Mouse (Mus musculus): ENCODE measurements around the gene Gm10563. TPM values are rescaled to one million over a fixed set of nuclear protein-coding genes. Genes with fewer than 3 reads are reported as not detected.

Gene Gm10563
- polyA plus RNA-seq (2017; shearing (Covaris generic)): not detected

DNA sequence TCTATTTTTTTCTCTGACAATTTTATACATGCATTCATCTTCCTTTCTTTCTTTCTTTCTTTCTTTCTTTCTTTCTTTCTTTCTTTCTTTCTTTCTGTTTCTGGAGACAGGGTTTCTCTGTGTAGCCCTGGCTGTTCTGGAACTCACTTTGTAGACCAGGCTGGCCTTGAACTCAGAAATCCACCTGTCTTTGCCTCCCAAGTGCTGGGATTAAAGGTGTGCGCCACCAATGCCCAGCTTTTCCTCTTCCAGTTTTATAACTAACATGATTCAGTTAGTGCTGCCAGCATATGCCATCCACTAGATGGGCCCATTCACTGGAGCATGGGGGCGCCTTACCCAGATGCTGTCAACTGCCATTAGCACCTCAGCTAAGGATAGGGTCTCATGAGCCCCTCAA, at the start of gene Gm10563:
Gene Gm10563 (minus strand): TSS at position 101 of the 400 bp plus-strand sequence.

DNA sequence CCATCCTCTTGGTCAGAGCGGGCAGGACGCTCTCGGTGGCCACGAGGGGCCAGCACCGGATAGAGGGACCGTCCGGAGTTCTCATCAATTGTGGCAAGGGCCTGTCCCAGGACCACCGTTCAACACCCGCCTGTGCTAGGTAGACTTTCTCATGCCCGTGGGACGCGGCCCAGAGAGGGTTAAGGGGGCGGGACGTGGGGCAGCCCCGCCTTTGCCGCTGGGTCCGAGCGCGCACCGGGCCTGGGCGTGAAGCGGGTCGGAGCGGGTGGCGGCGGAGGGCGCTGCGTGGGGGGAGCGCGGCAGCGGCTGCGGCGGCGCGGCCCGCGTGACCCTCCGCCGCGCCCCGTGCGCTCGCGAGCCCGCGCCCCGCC, 48.9 kb upstream of the Gm10563 start, which contains the start of gene Fndc10:
Gene Fndc10 (plus strand): TSS at position 232 of the 371 bp plus-strand sequence.

DNA sequence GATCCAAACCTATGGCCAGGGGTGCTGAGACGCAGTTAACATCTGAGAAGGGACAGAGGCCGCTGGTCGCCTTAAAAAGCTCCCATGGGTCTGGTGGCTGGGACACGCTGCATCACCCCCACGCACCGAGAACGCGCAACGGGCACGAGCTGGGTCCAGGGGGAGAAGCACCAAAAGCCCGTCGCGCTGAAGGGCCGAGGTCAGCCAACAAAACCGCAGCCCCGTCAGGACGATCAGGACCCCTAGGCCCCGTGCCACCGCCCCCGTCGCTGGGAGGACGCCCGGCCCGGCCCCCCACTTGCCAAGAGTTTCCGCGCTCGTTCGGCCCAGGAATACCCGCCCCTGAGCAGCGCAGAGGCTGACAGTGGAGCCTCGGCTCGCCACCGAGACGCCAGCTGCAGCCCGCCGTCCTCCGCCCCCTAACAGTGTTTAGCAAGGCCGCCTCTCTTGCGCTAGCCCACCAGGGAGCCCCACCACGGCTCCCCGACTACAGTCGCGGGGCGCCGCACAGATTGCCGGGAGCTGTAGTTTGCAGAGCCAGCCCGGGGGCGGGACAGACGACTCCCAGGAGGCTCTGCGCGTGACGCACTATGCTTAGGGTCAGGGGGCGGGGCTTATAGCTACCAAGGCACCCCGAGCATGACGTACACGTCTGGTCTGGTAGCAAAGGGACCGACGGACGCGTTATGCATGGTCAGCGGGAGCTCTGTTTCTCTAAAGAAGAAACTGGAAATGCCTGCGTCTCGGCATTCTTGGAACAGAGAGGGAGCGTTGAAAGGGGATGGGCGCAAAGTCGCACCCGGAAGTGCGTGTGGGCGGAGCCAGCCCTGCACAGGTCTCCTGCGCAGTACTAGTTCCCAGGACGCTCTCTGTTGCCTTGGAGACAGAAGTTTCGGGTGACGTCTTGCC, 23.7 kb upstream of the Gm10563 start, which contains the start of gene Mib2:
Gene Mib2 (minus strand): TSS at position 510 of the 909 bp plus-strand sequence.

DNA sequence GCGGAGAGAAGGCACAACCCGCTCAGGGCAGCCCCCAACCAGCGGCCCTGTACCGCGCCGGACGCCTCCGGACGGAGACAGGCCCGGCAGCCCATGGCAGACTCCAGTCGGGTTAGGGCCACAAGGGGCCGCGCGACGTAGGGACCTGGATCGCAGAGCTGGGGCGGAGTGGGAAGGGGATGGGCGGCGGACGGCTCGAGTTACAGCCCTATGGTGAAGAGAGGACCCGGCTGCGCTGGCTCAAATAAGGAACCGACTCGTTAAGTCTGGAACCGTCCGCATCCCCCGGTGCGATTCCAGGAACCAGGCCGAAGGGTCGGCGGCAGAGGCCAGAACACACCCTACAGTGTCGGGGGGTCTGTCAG, 7.9 kb upstream of the Gm10563 start, which contains the start of gene Mmp23:
Gene Mmp23 (minus strand): TSS at position 299 of the 365 bp plus-strand sequence.

DNA sequence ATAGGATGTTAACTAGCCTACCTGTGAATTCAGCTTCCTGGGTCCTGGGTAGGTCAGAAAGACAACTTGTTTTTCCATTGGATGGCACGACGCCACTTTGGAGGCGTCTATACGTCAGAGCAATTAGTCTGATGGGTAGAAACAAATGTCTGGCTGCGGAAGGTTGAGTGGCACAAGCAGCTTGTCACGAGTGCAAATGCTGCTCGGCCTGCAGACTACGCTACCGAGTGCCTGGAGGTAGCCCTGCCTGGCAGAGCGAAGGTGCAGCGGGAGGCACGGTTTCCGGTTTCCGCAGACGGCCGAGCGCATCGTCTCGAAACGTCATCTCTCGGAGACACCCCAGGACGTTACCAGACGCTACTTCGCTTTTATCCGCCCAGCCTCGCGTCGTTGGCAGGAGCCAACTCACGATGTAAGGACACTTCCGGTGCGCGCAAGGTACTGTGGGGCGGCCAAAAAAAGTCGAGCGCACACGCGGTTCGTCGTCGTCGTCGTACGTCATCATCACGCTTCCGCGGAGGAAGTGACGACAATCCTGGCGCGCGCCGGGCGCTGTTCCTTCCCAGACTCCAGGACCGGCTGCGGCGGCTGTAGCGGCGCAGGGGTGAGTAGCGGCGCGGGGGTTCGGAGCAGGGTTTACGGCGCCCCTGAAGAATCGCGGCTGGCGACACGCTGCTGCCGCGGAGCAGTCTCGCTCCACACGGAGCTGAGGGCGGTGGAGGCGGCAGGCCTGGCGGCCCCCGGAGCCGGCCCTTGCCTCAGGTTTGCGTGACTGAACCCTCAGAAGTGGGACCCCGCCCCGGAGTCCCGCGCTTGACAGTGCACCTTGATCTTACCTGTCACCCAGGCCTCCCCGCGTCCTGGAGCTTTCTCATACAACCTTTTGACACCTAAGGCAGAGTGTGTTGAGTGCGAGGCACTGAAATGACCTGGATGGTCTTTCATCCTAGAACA, 20.6 kb downstream of the Gm10563 start, which contains the start of gene Cdk11b:
Gene Cdk11b (plus strand): TSS at position 517 of the 954 bp plus-strand sequence.

DNA sequence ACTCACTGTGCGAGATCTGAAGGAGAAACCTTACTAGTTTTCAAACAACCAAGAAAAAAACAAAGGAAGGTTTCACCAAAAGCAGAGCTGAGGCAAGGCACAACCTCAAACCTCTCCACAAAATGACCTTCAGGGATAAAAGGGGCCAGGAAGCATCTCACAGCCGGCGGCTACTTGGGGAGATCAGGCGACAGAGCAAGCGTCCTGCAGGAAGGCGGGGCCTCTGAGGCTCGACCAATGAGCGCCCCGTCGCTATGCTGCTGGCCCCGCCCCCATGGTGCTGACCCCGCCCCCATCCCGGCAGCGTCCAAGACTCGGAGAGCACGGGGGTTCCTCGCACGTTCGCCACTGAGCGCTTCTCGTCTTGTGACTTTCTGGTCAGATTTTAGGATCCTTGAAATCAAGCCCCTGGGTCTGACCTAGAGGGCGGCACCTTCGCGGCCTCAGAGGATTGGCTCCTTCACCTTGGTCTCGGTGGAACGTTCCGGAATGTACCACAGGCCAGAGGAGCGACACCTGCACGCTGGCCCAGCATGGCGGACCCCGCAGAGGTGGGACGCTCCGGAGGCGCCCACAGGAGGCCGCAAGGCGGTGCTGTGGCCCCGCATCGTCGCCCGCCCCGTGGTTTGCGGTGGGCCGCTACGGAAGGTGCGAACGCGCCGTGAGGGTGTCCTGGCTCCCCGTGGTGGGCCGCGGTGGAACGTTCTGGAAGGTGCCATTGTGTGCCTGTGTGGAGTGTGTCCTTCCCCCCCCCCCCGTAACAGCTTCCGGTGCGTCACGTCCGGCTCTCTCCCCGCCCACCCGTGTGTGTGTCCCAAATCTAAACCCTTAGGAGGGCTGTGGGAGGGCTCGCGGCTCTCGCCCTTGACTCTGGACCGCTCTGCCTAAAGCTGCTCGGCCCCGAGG, 43.9 kb downstream of the Gm10563 start, which contains the start of gene Slc35e2:
Gene Slc35e2 (plus strand): TSS at position 326 of the 906 bp plus-strand sequence.

Other genes starting within 250 kb of the Gm10563 start
- gene Gabrd, start 247.3 kb downstream of the Gm10563 start, polyA plus RNA-seq (2017; shearing (Covaris generic)): 0.37 TPM
- 4.7 TPM for gene Cfap74, start 236.2 kb downstream of the Gm10563 start, polyA plus RNA-seq (2017; shearing (Covaris generic))
- gene Tmem52, start 176.3 kb downstream of the Gm10563 start, polyA plus RNA-seq (2017; shearing (Covaris generic)): not detected
- 416 TPM for gene Gnb1, start 154.0 kb downstream of the Gm10563 start, polyA plus RNA-seq (2017; shearing (Covaris generic))
- 101 TPM for gene Nadk, start 83.0 kb downstream of the Gm10563 start, polyA plus RNA-seq (2017; shearing (Covaris generic))
- gene Slc35e2, start 44.0 kb downstream of the Gm10563 start, polyA plus RNA-seq (2017; shearing (Covaris generic)): 25.7 TPM
- gene Cdk11b, start 20.6 kb downstream of the Gm10563 start, polyA plus RNA-seq (2017; shearing (Covaris generic)): 317 TPM
- not detected for gene Mmp23, start 8.0 kb upstream of the Gm10563 start, polyA plus RNA-seq (2017; shearing (Covaris generic))
- 55.2 TPM for gene Mib2, start 23.8 kb upstream of the Gm10563 start, polyA plus RNA-seq (2017; shearing (Covaris generic))
- 13.4 TPM for gene Fndc10, start 48.9 kb upstream of the Gm10563 start, polyA plus RNA-seq (2017; shearing (Covaris generic))
- 96.5 TPM for gene Ssu72, start 59.4 kb upstream of the Gm10563 start, polyA plus RNA-seq (2017; shearing (Covaris generic))
- gene Tmem240, start 89.4 kb upstream of the Gm10563 start, polyA plus RNA-seq (2017; shearing (Covaris generic)): 0.57 TPM
- 104 TPM for gene Atad3a, start 115.7 kb upstream of the Gm10563 start, polyA plus RNA-seq (2017; shearing (Covaris generic))
- not detected for gene Vwa1, start 129.3 kb upstream of the Gm10563 start, polyA plus RNA-seq (2017; shearing (Covaris generic))
- gene Tmem88b, start 140.5 kb upstream of the Gm10563 start, polyA plus RNA-seq (2017; shearing (Covaris generic)): not detected
- not detected for gene Ankrd65, start 145.0 kb upstream of the Gm10563 start, polyA plus RNA-seq (2017; shearing (Covaris generic))
- 62.8 TPM for gene Mrpl20, start 157.5 kb upstream of the Gm10563 start, polyA plus RNA-seq (2017; shearing (Covaris generic))
- 444 TPM for gene Ccnl2, start 167.1 kb upstream of the Gm10563 start, polyA plus RNA-seq (2017; shearing (Covaris generic))
- 116 TPM for gene Aurkaip1, start 185.9 kb upstream of the Gm10563 start, polyA plus RNA-seq (2017; shearing (Covaris generic))
- 2.1 TPM for gene Mxra8, start 194.3 kb upstream of the Gm10563 start, polyA plus RNA-seq (2017; shearing (Covaris generic))
- gene Dvl1, start 202.0 kb upstream of the Gm10563 start, polyA plus RNA-seq (2017; shearing (Covaris generic)): 117 TPM
- gene Tas1r3, start 218.0 kb upstream of the Gm10563 start, polyA plus RNA-seq (2017; shearing (Covaris generic)): 0.55 TPM
- 3.0 TPM for gene Cptp, start 224.0 kb upstream of the Gm10563 start, polyA plus RNA-seq (2017; shearing (Covaris generic))
- 80.6 TPM for gene Ints11, start 224.1 kb upstream of the Gm10563 start, polyA plus RNA-seq (2017; shearing (Covaris generic))
- 41.9 TPM for gene Pusl1, start 246.4 kb upstream of the Gm10563 start, polyA plus RNA-seq (2017; shearing (Covaris generic))
- gene Acap3, start 246.4 kb upstream of the Gm10563 start, polyA plus RNA-seq (2017; shearing (Covaris generic)): 34.2 TPM

Measured in naive thymus-derived CD4-positive, alpha-beta T cell, adult 5 months (primary cell).